Mouse (Mus musculus) CH12.LX (cell line): Measurements from ENCODE around the gene Prl. TPM values are rescaled to one million over a fixed set of nuclear protein-coding genes. Genes with fewer than 3 reads are reported as not detected.

Source experiments
- DNase-seq: peaks from one replicate; pipeline ENCODE4 v3.0.0-alpha.2; 2013; ENCODE audit errors: extremely low read depth
- H3K27ac ChIP-seq: 2 replicates; pipeline ENCODE4 v1.5.1; 2012; ENCODE audit warnings: low read depth, mild to moderate bottlenecking, control low read depth, moderate library complexity; ENCODE audit not compliant: insufficient read depth
- H3K27me3 ChIP-seq: replicated peaks from 2 replicates; pipeline ENCODE3; 2012; ENCODE audit warnings: inconsistent platforms
- H3K36me3 ChIP-seq, 2 experiments: replicated peaks in 1 of 2; 2 replicates each; pipeline versions ENCODE3 to v1.6.1; 2012; ENCODE audit warnings: inconsistent platforms in 1 of 2, low read length in 1 of 2, mild to moderate bottlenecking in 1 of 2, mixed read lengths in 1 of 2, moderate library complexity in 1 of 2; ENCODE audit not compliant: control insufficient read depth in 1 of 2, insufficient read depth in 1 of 2
- H3K4me1 ChIP-seq, 2 experiments: 2 replicates each; pipeline ENCODE4 v1.6.1; 2012; ENCODE audit warnings: inconsistent platforms in 1 of 2, moderate library complexity in 1 of 2; ENCODE audit not compliant: insufficient read depth in 2 of 2, control insufficient read depth in 1 of 2
- H3K4me2 ChIP-seq: 2 replicates; pipeline ENCODE4 v1.6.1; 2012; ENCODE audit warnings: low read depth, mild to moderate bottlenecking, control low read depth; ENCODE audit not compliant: poor library complexity, insufficient read depth, severe bottlenecking
- H3K4me3 ChIP-seq, 3 experiments: fragments of 150-350 bp in 1 of 3; sonication (generic) in 1 of 3; replicated peaks in 1 of 3; 2 replicates each; pipeline versions ENCODE3 to v1.5.1; 2011 to 2012; ENCODE audit warnings: low read depth in 2 of 3, low read length in 2 of 3, mild to moderate bottlenecking in 2 of 3, moderate library complexity in 2 of 3, control low read depth in 1 of 3, improper control_type of control experiment in 1 of 3, inconsistent platforms in 1 of 3, mixed read lengths in 1 of 3; ENCODE audit not compliant: poor library complexity in 1 of 3
- H3K79me2 ChIP-seq: replicated peaks from 2 replicates; pipeline ENCODE4 v1.6.1; 2012; ENCODE audit warnings: mild to moderate bottlenecking, moderate library complexity; ENCODE audit not compliant: control insufficient read depth, poor library complexity, insufficient read depth, severe bottlenecking; ENCODE audit errors: extremely low read depth
- H3K9ac ChIP-seq: 2 replicates; pipeline ENCODE4 v1.6.1; 2012; ENCODE audit warnings: low read depth, mild to moderate bottlenecking, control low read depth, moderate library complexity; ENCODE audit not compliant: insufficient read depth
- H3K9me3 ChIP-seq: replicated peaks from 2 replicates; pipeline ENCODE3; 2012; ENCODE audit warnings: low read length, inconsistent platforms, mixed read lengths
- CHD1 ChIP-seq: IDR thresholded peaks from 2 replicates; pipeline ENCODE4 v1.6.1; 2012; ENCODE audit warnings: low read depth, low read length, improper control_type of control experiment, inconsistent platforms
- CHD2 ChIP-seq: IDR thresholded peaks from 2 replicates; pipeline ENCODE4 v1.6.1; 2011; ENCODE audit warnings: low read length, improper control_type of control experiment
- E2F4 ChIP-seq: IDR thresholded peaks from 2 replicates; pipeline ENCODE4 v1.6.1; 2011; ENCODE audit warnings: low read depth, low read length, improper control_type of control experiment; ENCODE audit not compliant: insufficient replicate concordance
- ELF1 ChIP-seq: IDR thresholded peaks from 2 replicates; pipeline ENCODE4 v1.6.1; 2014; ENCODE audit warnings: low read depth, mild to moderate bottlenecking, inconsistent platforms, low read length, improper control_type of control experiment
- EP300 ChIP-seq: IDR thresholded peaks from 2 replicates; pipeline ENCODE4 v1.6.1; 2011; ENCODE audit warnings: low read length, improper control_type of control experiment
- ETS1 ChIP-seq: conservative IDR thresholded peaks from 2 replicates; pipeline ENCODE4 v1.6.1; 2012; ENCODE audit warnings: low read depth, mild to moderate bottlenecking, inconsistent platforms, low read length, improper control_type of control experiment, moderate library complexity
- GABPA ChIP-seq: IDR thresholded peaks from 2 replicates; pipeline ENCODE4 v1.6.1; 2012; ENCODE audit warnings: low read depth, low read length, improper control_type of control experiment, inconsistent platforms; ENCODE audit not compliant: insufficient replicate concordance
- HCFC1 ChIP-seq: IDR thresholded peaks from 2 replicates; pipeline ENCODE4 v1.6.1; 2012; ENCODE audit warnings: low read depth, mild to moderate bottlenecking, inconsistent platforms, low read length, improper control_type of control experiment
- IRF4 ChIP-seq: IDR thresholded peaks from 2 replicates; pipeline ENCODE4 v1.6.1; 2014; ENCODE audit warnings: low read depth, mild to moderate bottlenecking, inconsistent platforms, low read length, improper control_type of control experiment
- KAT2A ChIP-seq: IDR thresholded peaks from 2 replicates; pipeline ENCODE4 v1.6.1; 2012; ENCODE audit warnings: low read length, improper control_type of control experiment, inconsistent platforms; ENCODE audit not compliant: insufficient replicate concordance
- MAX ChIP-seq: IDR thresholded peaks from 2 replicates; pipeline ENCODE4 v1.6.1; 2011; ENCODE audit warnings: low read length, improper control_type of control experiment
- MAZ ChIP-seq: IDR thresholded peaks from 2 replicates; pipeline ENCODE4 v1.6.1; 2012; ENCODE audit warnings: low read depth, mild to moderate bottlenecking, inconsistent platforms, low read length, improper control_type of control experiment, moderate library complexity
- MXI1 ChIP-seq: IDR thresholded peaks from 2 replicates; pipeline ENCODE4 v1.6.1; 2011; ENCODE audit warnings: mild to moderate bottlenecking, low read depth, low read length, improper control_type of control experiment
- NRF1 ChIP-seq: IDR thresholded peaks from 2 replicates; pipeline ENCODE4 v1.6.1; 2014; ENCODE audit warnings: low read depth, mild to moderate bottlenecking, inconsistent platforms, low read length, improper control_type of control experiment, moderate library complexity
- POLR2AphosphoS2 ChIP-seq: IDR thresholded peaks from 2 replicates; pipeline ENCODE4 v1.6.1; 2011; ENCODE audit warnings: low read depth, low read length, improper control_type of control experiment
- SIN3A ChIP-seq: IDR thresholded peaks from 2 replicates; pipeline ENCODE4 v1.6.1; 2012; ENCODE audit warnings: low read length, improper control_type of control experiment, inconsistent platforms
- SMC3 ChIP-seq: IDR thresholded peaks from 2 replicates; pipeline ENCODE4 v1.6.1; 2011; ENCODE audit warnings: low read depth, low read length, improper control_type of control experiment
- TBP ChIP-seq: conservative IDR thresholded peaks from 2 replicates; pipeline ENCODE4 v1.6.1; 2011; ENCODE audit warnings: low read depth, low read length, improper control_type of control experiment
- USF1 ChIP-seq: IDR thresholded peaks from 2 replicates; pipeline ENCODE4 v1.6.1; 2014; ENCODE audit warnings: low read depth, mild to moderate bottlenecking, inconsistent platforms, low read length, improper control_type of control experiment
- USF2 ChIP-seq: conservative IDR thresholded peaks from 2 replicates; pipeline ENCODE4 v1.6.1; 2011; ENCODE audit warnings: low read depth, low read length, improper control_type of control experiment
- ZC3H11A ChIP-seq: IDR thresholded peaks from 2 replicates; pipeline ENCODE4 v1.6.1; 2012; ENCODE audit warnings: low read depth, mild to moderate bottlenecking, inconsistent platforms, low read length, improper control_type of control experiment
- ZMIZ1 ChIP-seq: IDR thresholded peaks from 2 replicates; pipeline ENCODE4 v1.6.1; 2012; ENCODE audit warnings: low read depth, mild to moderate bottlenecking, inconsistent platforms, low read length, improper control_type of control experiment
- dilution Hi-C: fragments of 300-500 bp; cut with MboI; formaldehyde crosslinking; loops from 2 replicates; pipeline ENCODE4 v1.14.3; 2020; ENCODE audit warnings: low sequenced_read_pairs; ENCODE audit not compliant: extremely low pct_unique_long_range_greater_than_20kb, extremely low pct_ligation_motif_present
- in situ Hi-C: fragments of 300-500 bp; cut with MboI; formaldehyde crosslinking; loops from 3 replicates; pipeline ENCODE4 v1.14.3; 2019; ENCODE audit warnings: low sequenced_read_pairs, low pct_ligation_motif_present, low pct_unique_long_range_greater_than_20kb, mixed read lengths
- polyA plus RNA-seq: library from polyadenylated mRNA; unstranded; fragments of >175 nt; gene quantifications from 2 replicates; pipeline ENCODE4 v1.2.1, GENCODE M21; 2012; ENCODE audit warnings: low read depth; ENCODE audit not compliant: insufficient read length
- total RNA-seq, 2 experiments: library from RNA; depleted of rRNA; stranded (reverse); fragments of 300-350 nt in 1 of 2; fragments of >200 nt in 1 of 2; gene quantifications; 2 replicates each; pipeline ENCODE4 v1.2.3; 2012 to 2014

The Prl gene
- total RNA-seq (2012; rRNA removed) (not detected in 2 replicates), total RNA-seq (2014; rRNA removed) (not detected in 2 replicates), polyA plus RNA-seq (not detected in 2 replicates)

DNA sequence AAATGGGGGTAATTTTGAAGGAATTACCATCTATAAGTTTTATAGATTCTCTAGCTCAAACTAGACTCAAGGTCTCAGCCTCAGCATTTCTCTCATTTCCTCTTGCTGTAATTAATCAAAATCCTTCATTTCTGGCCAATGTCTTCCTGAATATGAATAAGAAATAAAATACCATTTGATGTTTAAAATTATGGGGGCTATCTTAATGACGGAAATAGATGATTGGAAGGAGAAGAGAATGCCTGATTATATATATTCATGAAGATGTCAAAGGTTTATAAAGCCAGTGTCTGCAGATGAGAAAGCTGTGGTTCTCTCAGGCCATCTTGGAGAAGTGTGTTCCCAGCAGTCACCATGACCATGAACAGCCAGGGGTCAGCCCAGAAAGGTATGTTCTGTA lies at the start of gene Prl:
Gene Prl, plus strand, starts transcription at position 301 of the 400 bp plus-strand sequence.
- Histone ChIP-seq H3K36me3 (no peaks in the 10 kb centered on the region), H3K27ac (no peak within 1 kb of the TSS), H3K79me2 (no peaks in the 10 kb centered on the region)
- dilution Hi-C loops = no loop called here
- TF ChIP-seq E2F4 = no peak
- no peak for TF ChIP-seq POLR2AphosphoS2
- TF ChIP-seq SIN3A = no peak
- no peak for TF ChIP-seq KAT2A
- TF ChIP-seq HCFC1 = no peak
- TF ChIP-seq IRF4 = no peak
- TF ChIP-seq TBP = no peak
- no peak for TF ChIP-seq GABPA
- TF ChIP-seq MXI1 = no peak
- TF ChIP-seq, all 38 proteins: peak for 0
- DNase-seq = no peak
- Histone ChIP-seq H3K4me1 (no peaks in the 10 kb centered on the region), H3K4me3 (no peak within 1 kb of the TSS), H3K27me3 (no peaks in the 10 kb centered on the region), H3K9ac (no peak within 1 kb of the TSS), H3K9me3 (no peaks in the 10 kb centered on the region), H3K4me2 (no peak within 1 kb of the TSS)
- in situ Hi-C loops = no loop called here

DNA sequence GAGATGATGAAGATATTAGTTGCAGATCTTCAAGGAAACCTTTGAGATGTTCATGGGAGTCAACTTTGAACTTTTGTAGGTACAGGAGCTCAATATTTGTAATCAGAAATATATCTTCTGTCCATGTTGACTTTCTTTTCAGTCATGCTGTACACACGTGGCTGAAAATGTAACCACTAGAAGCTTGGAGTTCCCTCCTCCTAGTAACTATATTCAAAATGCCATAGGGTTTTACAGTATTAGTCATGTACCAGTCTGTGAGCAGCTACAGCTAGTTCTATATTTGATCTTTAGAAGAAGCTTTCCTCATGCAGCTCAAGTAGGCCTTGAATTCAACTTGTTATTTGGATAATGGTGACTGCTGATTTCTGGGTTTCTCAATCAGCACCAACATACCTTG lies 30.8 kb upstream of the Prl start:
- Histone ChIP-seq H3K9ac (no peak overlapping the region), H3K27ac (no peak overlapping the region), H3K4me3 (no peak overlapping the region)
- TF ChIP-seq MAZ (no peak), CHD2 (no peak), GABPA (no peak), MAX (no peak), EP300 (no peak), CHD1 (no peak), SMC3 (no peak), ETS1 (no peak), USF2 (no peak), E2F4 (no peak), USF1 (no peak), SIN3A (no peak), MXI1 (no peak), NRF1 (no peak), ZMIZ1 (no peak), ELF1 (no peak), ZC3H11A (no peak), TBP (no peak)
- TF ChIP-seq, all 38 proteins: peak for 0
- in situ Hi-C loops (no loop called here), dilution Hi-C loops (no loop called here)
- no peak for DNase-seq
- Histone ChIP-seq H3K36me3 (no peaks in the 10 kb centered on the region), H3K4me1 (no peaks in the 10 kb centered on the region), H3K4me2 (no peak overlapping the region), H3K9me3 (no peaks in the 10 kb centered on the region), H3K79me2 (no peaks in the 10 kb centered on the region), H3K27me3 (no peaks in the 10 kb centered on the region)
